Mouse (Mus musculus): ENCODE results near the gene Alg13.

Gene Alg13

DNA sequence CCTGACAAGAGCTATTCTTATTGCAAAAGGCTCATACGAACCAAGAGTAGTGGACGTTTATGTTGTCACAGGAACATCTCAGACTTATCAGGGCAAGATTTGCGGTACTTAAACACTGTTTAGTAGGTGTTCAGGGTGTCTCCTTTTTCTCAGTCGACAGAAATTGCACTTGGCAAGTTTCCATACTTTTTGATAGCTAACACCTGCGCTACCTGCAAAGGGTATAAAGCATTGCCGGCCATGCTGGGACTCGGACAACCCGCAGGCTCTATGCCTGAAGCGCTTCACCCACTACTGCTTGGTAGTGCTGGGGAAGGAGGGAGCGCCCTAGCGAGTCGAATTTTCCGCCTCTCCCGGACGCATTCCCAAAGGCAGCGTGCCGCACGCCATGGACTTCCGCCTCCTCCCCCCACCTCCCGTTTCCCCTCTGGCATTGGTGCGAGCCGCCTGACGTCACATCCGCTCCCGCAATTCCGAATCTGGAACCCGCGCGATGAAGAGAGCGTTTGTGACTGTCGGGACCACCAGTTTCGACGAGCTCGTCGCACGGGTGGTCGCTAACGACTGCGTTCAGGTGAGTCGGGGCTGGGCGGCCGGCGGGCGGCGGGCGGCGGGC, at the start of gene Alg13:
TSS of gene Alg13 (plus strand) at position 257 of the 616 bp plus-strand sequence.
- DNase-seq = peak; percentile 46 to 61

DNA sequence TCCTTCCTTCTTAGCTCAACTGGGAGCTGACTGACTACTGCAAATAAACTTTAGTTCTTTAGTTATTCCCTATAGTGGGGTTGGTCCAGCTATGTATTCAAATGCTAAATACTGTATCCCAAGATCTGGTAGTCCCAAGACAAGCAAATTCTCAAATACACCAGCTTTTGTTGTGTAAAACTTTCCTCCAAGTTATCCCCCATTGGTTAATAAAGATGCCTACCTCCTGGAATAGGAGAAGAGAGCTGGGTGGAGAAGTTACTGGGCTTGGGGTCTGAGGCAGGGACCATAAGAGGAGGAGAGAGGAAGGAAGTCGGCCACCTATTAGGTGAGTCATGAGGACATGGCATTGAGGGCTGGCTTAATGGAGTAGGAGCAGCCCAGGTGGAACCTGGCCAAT, 49.0 kb upstream of the Alg13 start:
- no peak for DNase-seq

DNA sequence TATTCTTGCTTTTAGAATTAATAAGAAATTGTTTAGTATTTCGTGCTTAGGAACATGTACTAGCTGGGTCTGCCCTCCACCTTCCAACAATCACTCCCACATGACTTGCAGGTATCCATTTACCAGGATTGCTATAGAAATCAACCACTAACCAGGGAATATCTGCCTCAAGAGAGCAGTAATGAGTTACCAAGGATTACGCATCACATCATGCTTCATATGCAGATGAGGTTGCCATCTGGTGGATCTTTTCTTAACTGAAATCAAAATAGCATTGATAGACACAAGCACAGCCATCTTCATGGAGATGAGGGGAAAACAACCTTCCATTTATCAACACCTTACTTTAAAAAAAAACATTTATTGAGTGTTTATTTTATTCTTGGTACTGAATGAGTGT, 16.1 kb upstream of the Alg13 start:
- DNase-seq = no peak

DNA sequence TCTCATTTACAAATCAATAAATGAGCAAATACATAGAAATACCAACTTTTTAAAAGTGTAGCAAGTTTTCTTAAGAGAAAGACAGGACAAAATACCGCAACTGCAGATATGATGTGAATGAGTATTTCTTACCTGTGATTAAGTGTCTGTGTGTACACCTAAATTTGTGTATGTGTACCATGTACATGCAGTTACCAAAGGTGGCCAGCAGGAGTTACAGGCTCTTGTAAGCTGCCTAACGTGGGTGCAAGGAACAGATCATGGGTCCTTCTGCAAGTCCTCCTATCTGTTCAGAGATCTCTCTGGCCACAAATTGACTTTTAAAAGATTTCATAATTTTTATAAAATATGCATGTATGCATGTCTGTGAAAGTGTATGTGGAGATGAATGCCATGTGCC, 11.9 kb upstream of the Alg13 start:
- DNase-seq = no peak

DNA sequence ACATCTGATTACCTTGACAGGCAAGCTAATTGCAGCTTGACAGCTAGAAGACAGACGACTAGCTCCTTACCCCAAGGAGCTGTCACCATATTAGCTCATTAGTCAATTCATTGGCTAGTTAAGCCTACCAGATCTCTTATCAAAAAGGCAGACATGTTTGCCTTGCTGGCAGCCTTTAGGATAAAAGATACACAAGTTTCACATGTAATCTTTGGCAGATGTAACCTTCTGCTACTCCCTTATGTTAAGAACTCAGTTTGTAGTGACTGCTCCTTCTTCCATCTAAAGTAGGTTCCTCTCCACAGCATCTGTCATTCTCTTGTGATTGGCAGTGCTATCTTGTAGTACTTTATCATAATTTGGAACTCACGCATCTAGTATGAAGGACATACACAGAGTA, 3.6 kb upstream of the Alg13 start:
- no peak for DNase-seq

DNA sequence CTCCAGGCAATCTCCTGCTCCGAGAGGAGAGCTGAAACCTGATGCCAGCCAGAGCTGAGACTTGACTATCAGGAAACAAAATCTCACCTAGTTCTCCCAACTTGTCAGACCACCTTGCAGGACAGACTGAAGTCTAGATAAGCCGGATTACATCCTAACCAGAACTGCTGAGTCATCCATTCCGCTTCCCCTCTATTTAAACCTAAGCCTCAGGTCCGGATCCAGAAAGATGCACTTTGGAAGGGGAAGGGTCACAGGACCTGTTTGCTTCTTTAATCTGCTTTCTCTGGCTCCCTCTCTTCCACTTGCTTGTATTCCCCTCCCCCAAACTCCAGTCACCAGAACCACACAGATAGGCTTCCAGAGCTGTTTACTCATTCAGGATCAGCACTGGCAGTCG, 2.6 kb upstream of the Alg13 start:
- no peak for DNase-seq

DNA sequence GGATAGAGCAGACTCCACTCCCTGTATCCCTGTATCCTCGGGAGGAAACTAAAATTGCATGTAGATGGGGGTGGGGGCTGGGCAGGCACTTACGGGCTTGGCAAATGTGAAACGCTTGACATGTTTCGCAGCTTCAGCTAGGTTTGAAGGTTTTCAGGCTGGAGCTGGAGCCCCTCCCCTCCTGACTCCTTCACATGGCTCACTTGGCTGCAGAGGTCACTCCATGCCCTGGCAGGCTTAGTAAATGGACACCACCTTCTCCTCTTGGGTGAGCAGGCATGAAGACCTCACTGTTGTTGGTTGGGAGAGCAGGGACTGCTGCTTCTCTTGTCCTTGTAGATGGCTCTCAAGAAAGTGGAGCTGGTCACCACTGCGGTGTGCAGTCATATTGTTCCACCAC, 1.6 kb upstream of the Alg13 start:
- no peak for DNase-seq

DNA sequence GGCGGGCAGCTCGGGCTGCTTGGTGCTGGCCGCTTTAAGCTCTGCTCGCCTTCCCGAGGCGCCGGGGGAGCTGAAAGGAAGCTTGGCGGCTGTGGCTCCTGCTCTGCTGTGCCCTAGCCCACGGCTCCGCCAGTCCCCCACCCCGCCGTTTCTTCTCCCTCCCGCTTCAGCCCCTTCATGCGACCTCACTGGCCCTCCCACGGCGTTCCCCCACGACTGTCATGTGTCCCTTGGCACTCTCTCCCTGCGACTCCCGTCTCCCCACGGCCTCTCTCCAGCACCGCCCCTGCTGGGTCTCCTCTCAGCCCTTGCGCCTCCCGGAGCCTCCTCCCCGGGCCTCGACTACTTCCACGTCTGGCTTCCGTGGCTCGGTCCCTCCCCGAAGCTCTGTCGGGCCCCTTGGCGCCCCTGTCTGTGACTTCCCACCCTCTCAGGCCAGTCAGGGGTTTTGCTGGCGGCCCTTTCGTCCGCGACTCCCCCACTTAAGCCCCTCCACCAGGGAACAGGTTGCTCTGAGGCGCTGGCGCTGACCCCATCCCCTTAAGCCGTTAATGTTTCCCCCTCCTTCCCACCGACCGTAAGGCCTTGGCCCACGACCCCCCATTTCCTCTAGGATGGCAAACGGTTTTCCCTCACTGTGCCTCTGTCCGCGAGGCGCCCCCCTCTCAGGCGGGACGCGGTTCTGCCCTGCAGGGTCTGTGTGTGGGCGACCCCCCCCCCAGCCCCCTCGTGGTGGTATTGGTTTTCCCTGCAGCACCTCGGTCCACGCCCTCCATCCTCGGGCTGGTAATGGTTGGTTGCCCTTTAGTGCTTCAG, 768 bp downstream of the Alg13 start:
- peak; percentile 11 to 13 for DNase-seq

DNA sequence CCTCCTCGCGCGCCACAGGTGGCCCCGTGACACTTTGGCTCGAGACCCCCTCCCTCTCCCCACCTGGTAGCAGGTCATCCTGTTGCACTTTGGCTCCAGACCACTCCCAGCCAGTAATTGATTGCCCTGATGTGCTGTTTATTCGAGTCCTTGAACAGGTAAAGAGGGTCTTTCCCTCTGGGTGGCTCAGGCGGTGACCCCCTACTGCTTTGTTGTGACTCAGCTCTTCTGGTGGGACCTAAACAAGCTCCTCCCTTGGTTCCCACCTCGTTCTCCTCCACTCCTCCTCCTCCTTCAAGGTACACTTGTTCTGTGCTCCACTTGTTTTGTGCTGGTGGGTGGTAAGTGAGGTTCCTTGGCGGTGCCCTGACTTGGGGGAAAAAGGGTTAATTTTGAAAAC, 1.8 kb downstream of the Alg13 start:
- no peak for DNase-seq

DNA sequence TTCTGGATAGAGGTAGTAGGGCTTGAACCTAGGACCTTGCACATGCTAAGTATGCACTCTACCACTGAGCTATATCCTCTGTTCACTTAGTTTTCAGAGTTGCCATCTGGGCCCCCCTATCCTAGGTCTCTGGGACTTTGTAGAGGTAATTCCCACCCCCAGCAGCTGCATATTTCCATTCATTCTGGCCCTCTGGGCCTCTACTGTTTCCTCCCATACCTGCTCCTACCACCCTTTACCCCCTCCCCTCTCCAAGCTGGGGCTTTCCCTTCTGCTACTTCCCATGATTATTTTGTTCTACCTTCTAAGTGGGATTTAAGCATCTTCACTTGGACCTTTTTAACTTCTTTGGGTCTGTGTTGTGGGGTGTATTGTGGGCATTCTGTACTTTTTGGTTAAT, 7.8 kb downstream of the Alg13 start:
- no peak for DNase-seq

DNA sequence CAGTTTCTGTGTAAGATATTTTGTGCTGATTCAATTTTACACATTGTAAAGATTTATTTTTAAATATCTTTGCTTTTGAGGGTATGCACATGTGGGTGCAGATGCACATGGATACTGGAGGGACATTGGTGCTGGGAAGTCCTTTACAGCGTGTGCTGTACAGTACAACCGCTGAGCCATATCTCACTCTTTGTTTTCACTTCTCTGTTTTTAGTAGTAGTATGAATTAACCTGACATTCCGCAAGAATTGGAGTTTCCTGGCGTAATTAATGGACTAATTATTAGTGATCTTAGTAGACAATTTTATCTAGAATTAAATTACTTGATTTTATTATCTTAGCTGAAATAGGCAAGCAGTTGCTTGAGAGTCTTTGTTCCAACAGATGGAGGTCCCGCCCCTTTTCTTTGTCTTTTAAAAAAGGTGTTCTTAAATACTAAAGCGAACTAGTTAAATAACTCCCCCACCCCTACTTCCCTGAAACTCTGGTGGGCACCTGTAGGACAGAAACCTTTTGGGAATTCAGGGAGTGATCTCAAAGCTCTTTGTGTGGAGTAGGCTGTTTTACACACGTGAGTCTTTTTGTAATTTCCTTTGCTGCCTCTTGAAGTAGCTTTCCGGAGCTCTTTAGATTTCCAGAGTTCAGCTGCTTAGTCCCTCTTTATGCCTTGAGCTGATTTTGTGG, 17.9 kb downstream of the Alg13 start:
- no peak for DNase-seq

DNA sequence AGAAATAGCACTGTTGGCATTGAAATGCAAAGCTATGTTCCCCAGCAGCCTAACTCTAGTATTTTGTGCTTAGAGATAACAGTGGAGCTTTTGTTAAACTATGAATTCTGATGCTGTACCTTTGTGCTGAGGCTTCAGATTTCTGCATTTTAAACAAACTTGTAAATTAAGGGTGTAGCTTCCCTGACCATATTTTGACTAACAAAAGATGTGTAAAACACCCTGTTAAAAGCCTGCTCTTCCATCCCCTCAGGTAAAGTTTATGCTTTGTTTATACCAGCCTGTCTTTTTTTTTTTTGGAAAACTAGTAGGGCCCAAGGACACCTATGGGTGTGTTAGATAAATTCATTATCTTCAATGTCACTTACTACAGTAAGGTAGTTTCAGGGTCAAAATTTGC, 20.3 kb downstream of the Alg13 start:
- DNase-seq = no peak

DNA sequence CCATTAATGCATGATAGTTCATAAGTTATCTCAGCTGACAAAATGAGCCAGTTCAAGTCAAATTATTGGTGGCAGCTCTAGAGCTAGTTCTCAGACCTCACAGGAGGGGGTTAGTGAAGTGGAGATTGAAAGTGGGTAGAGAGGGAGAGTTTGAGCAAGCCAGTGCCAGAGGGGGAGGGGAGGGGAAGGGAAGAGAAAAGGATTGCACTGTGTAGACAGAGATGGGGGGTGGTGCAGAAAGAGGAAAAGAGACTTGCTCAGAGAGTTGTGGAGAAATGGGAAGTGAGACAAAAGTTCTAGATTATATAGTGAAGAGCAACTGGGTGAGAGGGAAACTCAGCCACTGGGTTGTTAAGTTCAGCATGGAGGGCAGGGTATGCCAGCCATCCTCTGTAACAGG, 20.8 kb downstream of the Alg13 start:
- no peak for DNase-seq

DNA sequence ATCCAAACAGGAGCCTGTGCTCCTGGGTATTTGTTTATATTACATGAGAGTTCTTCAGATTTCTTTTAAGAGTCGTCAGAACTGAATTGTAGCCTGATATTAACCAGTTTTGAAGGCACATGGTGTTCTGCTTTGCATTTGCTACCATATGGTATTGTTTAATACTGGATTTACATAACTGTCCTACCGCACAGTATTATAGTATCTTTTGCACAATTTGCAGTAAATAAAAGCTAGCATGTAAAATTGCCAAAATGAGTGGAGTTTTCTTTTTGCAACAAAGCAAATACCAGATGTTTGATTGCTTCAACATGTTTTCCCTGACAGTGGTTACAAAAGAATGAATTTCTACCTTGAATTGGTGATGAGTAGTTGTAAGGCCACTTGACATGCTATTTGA, 56.6 kb downstream of the Alg13 start:
- DNase-seq = no peak

DNA sequence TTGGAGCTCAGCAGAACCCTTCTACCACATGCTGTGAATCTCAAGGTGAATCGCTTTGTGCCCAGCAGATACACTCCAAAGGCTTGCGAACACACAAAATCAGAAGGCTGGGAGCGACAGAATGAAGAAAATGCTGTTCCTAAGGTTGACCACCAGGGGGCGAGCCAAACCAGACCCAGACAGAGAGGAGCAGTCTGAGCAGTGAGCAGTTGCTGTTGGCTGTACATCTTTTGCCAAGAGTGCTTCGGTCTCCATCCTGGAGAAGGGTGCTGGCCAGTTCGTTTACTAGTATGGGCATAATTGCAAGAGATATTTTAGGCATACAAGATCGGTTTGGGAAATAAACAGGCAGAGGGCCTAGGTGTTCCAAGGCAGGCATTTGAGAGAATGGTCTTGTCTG, 85.9 kb downstream of the Alg13 start:
- peak; percentile 6 to 18 for DNase-seq

DNA sequence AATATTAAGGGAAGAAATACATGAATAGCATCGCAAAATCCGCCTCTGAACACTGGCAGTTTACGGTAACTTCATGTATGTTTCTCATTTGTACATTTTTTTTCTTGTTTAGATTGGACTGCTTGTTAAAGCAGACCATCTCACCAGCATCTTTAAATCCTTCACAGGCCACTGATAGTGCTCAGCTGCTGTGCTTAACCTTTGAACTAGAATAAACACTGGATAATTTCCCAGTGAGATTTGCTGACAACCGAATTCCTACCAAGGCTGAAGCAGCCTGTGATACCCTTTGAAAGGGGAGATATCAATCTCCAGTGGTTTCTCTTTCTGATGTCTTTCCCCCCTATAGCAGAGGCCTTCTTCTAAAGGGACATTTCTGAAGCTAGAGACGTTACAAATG, 90.4 kb downstream of the Alg13 start:
- DNase-seq = no peak

DNA sequence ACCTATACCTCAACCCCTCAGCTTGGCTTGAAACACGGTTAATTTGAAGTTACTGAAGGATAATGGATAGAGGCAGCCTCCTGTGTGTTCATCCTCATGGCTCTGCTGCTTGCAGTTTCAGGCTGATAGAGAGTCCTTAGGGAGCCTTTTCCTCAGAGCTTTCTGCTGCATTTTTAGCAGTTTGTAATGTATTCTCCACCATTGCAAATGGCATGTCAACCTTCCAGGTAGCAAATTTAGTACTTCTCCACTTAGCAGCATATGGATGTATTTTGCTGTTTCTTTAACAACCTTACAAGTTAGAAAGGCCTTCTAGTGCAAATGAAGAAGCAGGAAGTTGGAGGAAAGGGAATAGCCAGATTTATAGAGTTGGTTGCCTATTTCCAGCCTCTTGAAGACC, 102.7 kb downstream of the Alg13 start:
- DNase-seq = no peak

DNA sequence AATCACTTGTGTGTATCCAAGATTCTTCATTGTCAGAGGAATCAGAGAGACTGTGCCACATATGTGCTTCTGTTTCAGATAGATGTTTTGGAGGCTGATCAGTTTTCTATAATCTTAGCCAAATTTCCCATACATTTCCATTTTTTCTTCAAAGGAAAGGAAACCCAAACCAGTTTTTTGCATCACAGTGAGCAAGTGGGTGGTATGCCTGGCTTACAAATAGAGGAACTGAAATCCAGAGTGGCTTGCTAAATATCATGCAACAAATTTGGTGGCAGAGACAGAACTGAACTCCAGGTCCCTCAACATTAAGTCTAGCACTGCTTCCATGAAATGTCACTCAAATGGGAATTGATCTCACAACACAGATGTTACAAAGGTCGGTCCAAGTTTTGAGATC, 103.5 kb downstream of the Alg13 start:
- DNase-seq = no peak

DNA sequence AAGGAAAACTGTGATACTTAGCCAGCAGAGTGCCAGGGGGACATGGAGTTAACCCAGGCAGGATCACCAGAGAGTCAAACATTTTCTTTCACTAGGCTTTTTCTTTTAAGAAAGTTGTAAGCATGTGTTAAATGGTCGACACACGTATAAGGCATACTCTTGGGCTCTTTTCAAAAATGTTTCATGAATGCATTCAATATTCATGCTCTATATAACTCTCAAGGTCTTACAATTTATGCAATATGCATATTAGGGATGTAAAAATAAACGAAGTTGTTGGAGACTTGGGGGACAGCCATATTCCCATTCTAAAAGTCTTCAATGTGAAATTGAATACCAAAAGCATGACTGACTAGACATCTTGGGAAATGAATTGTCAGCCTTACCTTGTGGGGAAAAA, 106.2 kb downstream of the Alg13 start:
- DNase-seq = no peak

All from spleen, adult 18-20 months (tissue).